Mouse (Mus musculus): ENCODE results near the gene Bdp1. TPM values are rescaled to one million over a fixed set of nuclear protein-coding genes. Genes with fewer than 3 reads are reported as not detected.
A peak's percentile ranks its signal among the peaks of the same experiment; 100 is the strongest.

Bdp1 gene
- 24.9 and 28.5 TPM in 2 replicates for polyA plus RNA-seq (2014; fragmentation: Nextera tagmentation; extraction: Ambion mirVana)

DNA sequence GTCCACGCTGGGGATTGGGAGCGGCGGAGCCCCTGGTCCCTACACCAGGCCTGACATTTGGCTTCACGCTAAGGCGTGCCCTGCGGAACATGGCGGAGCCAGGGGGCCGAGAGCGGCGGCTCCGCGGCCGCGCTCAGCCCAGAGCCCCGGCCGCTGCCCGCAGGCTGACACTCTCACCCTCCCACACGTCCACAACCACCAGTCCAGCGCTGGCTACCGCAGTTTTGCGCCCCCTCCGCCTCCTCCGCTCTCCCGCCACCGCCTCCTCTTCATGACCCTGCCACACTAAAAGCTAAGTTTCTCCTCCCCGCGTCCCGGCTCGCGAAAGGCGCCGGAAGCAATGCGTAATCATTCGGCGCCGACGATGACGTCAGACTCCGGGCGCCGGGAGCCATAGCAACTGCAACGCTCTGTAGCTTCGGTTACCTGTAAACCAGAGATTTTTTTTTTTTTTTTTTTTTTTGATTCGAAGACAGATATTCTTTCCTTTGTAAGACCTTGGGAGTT lies at the start of gene Bdp1:
Gene Bdp1, minus strand, starts transcription at position 323 of the 507 bp plus-strand sequence.
- Histone ChIP-seq H3K36me3 (ENCODE audit: control insufficient read depth, insufficient read depth, low read length) (peaks cover 3% of the 10 kb centered on the region), H3K4me1 (replicated peaks; ENCODE audit: control insufficient read depth, insufficient read depth, low read length) (peaks cover 15% of the 10 kb centered on the region), H3K4me3 (ENCODE audit: low read depth, low read length) (peak within 1 kb of the TSS; percentile 95), H3K4me2 (ENCODE audit: low read length) (peak within 1 kb of the TSS; percentile 91), H3K9ac (ENCODE audit: low read length) (peak within 1 kb of the TSS; percentile 82), H3K27me3 (replicated peaks; ENCODE audit: control insufficient read depth, insufficient read depth, low read length) (no peaks in the 10 kb centered on the region), H3K9me3 (ENCODE audit: control insufficient read depth, low read length) (no peaks in the 10 kb centered on the region), H3K27ac (ENCODE audit: low read depth) (peak within 1 kb of the TSS; percentile 66)
- peak; percentile 73 for ATAC-seq (replicated peaks; ENCODE audit: low FRiP score, low TSS enrichment, low read depth)
- WGBS, result under 1% methylated on average over 40 of the region's 44 CpGs
- DNase-seq (ENCODE audit: low spot score), result peak; percentile 99

DNA sequence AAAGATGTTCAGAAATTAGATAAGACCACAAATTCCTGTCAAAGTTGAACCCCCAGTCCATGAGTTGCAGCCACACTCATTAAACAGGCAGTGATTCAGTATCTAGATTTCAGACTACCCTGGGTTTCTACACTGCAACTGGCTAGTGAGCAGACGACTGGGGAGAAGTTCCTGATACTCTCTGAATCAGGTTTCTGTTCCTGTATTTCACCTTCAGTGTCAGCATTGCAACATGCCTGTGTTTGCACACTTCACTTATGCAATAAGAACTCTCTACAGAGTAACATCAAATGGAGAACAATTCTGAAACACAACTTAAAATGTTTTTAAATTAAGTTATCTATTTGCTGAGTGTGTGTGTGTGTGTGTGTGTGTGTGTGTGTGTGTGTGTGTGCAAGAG lies 48.8 kb upstream of the Bdp1 start:
- ATAC-seq (replicated peaks; ENCODE audit: low FRiP score, low TSS enrichment, low read depth) (no peak), DNase-seq (ENCODE audit: low spot score) (no peak)
- no peaks in the 10 kb centered on the region for H3K4me1 ChIP-seq (replicated peaks; ENCODE audit: control insufficient read depth, insufficient read depth, low read length)
- no peaks in the 10 kb centered on the region for H3K9me3 ChIP-seq (ENCODE audit: control insufficient read depth, low read length)
- no peak overlapping the region for H3K4me2 ChIP-seq (ENCODE audit: low read length)
- WGBS, result 75% methylated on average over 1 of the region's 1 CpGs
- H3K4me3 ChIP-seq (ENCODE audit: low read depth, low read length), result no peak overlapping the region
- no peak overlapping the region for H3K9ac ChIP-seq (ENCODE audit: low read length)
- no peak overlapping the region for H3K27ac ChIP-seq (ENCODE audit: low read depth)
- H3K27me3 ChIP-seq (replicated peaks; ENCODE audit: control insufficient read depth, insufficient read depth, low read length), result no peaks in the 10 kb centered on the region
- no peaks in the 10 kb centered on the region for H3K36me3 ChIP-seq (ENCODE audit: control insufficient read depth, insufficient read depth, low read length)

DNA sequence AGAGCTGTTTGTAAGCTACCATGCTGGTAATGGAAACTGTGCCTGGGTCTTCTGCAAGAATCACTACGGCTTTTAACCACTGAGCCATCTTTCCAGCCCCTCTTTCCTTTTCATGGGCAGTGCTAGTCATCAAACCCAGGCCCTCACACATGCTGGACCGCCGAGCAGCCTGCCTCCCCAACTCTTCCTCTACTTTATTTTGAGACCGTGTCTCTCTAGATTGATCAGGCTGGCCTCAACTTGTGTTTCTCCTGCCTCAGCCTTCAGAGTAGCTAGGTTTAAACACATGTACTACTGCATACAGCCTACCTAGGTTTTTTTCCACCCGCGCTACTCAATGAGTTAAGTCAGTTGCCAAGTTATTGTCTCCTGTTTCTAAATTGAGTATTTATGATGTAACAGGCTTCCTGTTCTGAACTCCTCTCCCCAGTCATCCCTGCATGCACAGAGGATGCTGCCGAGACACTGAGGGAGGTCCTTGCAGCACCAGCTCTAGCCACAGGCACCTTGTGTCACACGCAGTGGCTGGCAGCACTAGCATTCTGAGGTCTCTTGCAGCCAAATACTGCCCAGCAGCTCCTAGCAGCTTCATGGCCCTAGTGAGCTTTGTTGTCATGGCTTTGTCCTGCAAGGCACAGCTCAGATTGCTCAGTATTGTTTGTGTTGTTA lies 37.9 kb upstream of the Bdp1 start:
- Histone ChIP-seq H3K27ac (ENCODE audit: low read depth) (no peak overlapping the region), H3K9me3 (ENCODE audit: control insufficient read depth, low read length) (no peaks in the 10 kb centered on the region), H3K9ac (ENCODE audit: low read length) (no peak overlapping the region), H3K4me2 (ENCODE audit: low read length) (no peak overlapping the region), H3K4me3 (ENCODE audit: low read depth, low read length) (no peak overlapping the region), H3K27me3 (replicated peaks; ENCODE audit: control insufficient read depth, insufficient read depth, low read length) (no peaks in the 10 kb centered on the region), H3K4me1 (replicated peaks; ENCODE audit: control insufficient read depth, insufficient read depth, low read length) (no peaks in the 10 kb centered on the region), H3K36me3 (ENCODE audit: control insufficient read depth, insufficient read depth, low read length) (peaks cover 22% of the 10 kb centered on the region)
- ATAC-seq (replicated peaks; ENCODE audit: low FRiP score, low TSS enrichment, low read depth) (no peak), DNase-seq (ENCODE audit: low spot score) (no peak)
- WGBS, result 84% methylated on average over 8 of the region's 8 CpGs

DNA sequence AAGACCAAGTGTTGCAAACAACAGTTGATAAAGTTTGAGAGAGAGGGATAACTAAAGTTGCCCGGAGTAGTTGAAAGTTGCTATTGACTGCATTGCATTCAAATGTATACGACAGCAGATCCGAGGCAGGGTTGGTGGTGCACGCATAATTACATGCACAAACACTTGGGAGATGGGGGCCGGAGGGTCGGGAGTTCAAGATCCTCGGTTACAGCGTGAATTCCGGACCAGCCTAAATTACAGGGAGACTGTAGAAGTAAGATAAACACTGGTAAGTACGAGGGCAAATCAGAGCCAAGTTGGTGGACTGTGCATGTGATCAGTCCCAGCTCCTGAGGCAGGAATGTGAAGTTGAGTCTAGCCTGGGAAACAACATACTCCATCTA lies 21.4 kb upstream of the Bdp1 start:
- 3% methylated on average over 10 of the region's 10 CpGs for WGBS
- peak overlapping the region; percentile 100 for H3K4me3 ChIP-seq (ENCODE audit: low read depth, low read length)
- H3K4me1 ChIP-seq (replicated peaks; ENCODE audit: control insufficient read depth, insufficient read depth, low read length), result peaks cover 10% of the 10 kb centered on the region
- H3K27ac ChIP-seq (ENCODE audit: low read depth), result no peak overlapping the region; the same call in 1 of the 2 replicates
- ATAC-seq (replicated peaks; ENCODE audit: low FRiP score, low TSS enrichment, low read depth) (no peak), DNase-seq (ENCODE audit: low spot score) (no peak)
- H3K9ac ChIP-seq (ENCODE audit: low read length), result peak overlapping the region; percentile 89
- no peaks in the 10 kb centered on the region for H3K9me3 ChIP-seq (ENCODE audit: control insufficient read depth, low read length)
- H3K36me3 ChIP-seq (ENCODE audit: control insufficient read depth, insufficient read depth, low read length), result peaks cover 30% of the 10 kb centered on the region
- no peaks in the 10 kb centered on the region for H3K27me3 ChIP-seq (replicated peaks; ENCODE audit: control insufficient read depth, insufficient read depth, low read length)
- H3K4me2 ChIP-seq (ENCODE audit: low read length), result peak overlapping the region; percentile 90

DNA sequence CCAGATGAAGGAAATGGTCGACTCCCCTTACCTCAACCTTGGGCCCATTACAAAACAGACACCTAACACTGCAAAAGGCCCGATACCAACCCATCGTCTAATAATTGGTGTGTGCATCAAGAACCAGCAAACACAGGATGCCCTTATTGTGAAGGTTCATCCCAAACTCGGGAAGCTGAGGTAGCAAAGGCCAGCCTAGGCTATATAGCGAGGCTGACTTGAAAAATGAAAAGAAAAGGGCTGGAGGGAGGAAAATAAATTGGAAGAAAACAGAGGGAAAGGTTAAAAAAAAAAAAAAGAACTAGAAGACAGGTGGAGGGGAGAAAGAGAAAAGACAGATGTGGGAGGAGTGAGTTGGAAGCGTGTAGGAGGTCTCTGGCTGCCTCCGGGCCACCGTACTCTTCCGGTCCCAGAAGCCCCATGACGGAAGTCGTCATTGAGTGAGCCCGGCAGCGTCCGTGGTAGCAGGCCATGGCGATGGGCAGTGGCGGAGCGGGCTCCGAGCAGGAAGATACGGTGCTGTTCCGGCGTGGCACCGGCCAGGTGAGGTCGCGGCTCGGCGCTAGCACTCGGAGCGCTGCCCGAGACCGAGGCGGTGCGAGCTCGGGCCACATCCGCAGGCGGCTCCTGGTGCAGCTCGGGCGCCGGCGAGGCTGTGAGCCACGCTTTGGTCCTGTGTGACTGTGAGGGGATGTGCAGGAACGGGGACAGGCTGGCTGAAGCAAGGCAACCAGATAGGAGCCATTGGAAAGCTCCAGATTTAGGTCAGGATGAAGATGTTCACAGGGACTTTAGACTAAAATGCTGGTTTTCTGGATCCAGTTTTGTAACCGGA lies 20.8 kb upstream of the Bdp1 start, which contains the start of gene Smn1:
Gene Smn1, plus strand, starts transcription at position 430 of the 835 bp plus-strand sequence.
- peaks cover 10% of the 10 kb centered on the region for H3K4me1 ChIP-seq (replicated peaks; ENCODE audit: control insufficient read depth, insufficient read depth, low read length)
- peak within 1 kb of the TSS; percentile 100 for H3K4me3 ChIP-seq (ENCODE audit: low read depth, low read length)
- no peaks in the 10 kb centered on the region for H3K27me3 ChIP-seq (replicated peaks; ENCODE audit: control insufficient read depth, insufficient read depth, low read length)
- WGBS, result 5% methylated on average over 42 of the region's 42 CpGs
- H3K27ac ChIP-seq (ENCODE audit: low read depth), result no peak within 1 kb of the TSS; the same call in 1 of the 2 replicates
- peak; percentile 88 for DNase-seq (ENCODE audit: low spot score)
- peak within 1 kb of the TSS; percentile 90 for H3K4me2 ChIP-seq (ENCODE audit: low read length)
- peaks cover 30% of the 10 kb centered on the region for H3K36me3 ChIP-seq (ENCODE audit: control insufficient read depth, insufficient read depth, low read length)
- peak; percentile 97 for ATAC-seq (replicated peaks; ENCODE audit: low FRiP score, low TSS enrichment, low read depth)
- H3K9ac ChIP-seq (ENCODE audit: low read length), result peak within 1 kb of the TSS; percentile 89
- H3K9me3 ChIP-seq (ENCODE audit: control insufficient read depth, low read length), result no peaks in the 10 kb centered on the region

DNA sequence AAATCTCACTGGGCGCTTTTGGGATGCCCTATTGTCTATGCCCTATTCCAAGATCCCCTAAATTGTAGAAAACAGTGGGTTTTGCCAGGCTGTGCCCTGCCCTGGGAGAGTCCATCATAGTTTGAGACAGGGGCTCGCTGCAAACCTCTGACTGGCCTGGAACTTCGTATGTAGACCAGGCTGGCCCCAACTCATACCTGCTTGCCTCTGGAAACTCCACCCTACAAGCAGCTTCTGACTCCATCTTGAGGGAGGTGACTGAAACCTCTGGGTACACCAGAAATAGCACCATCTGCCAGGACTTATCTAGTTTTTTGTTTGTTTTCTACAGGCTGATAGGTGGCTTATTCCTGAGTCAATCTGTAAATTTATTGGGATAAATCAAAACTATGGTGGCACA lies 20.1 kb upstream of the Bdp1 start:
- H3K4me2 ChIP-seq (ENCODE audit: low read length), result peak overlapping the region; percentile 90
- no peak for DNase-seq (ENCODE audit: low spot score)
- H3K9ac ChIP-seq (ENCODE audit: low read length), result no peak overlapping the region
- peaks cover 10% of the 10 kb centered on the region for H3K4me1 ChIP-seq (replicated peaks; ENCODE audit: control insufficient read depth, insufficient read depth, low read length)
- peaks cover 25% of the 10 kb centered on the region for H3K36me3 ChIP-seq (ENCODE audit: control insufficient read depth, insufficient read depth, low read length)
- H3K27me3 ChIP-seq (replicated peaks; ENCODE audit: control insufficient read depth, insufficient read depth, low read length), result no peaks in the 10 kb centered on the region
- 85% methylated on average over 3 of the region's 3 CpGs for WGBS
- H3K9me3 ChIP-seq (ENCODE audit: control insufficient read depth, low read length), result no peaks in the 10 kb centered on the region
- H3K4me3 ChIP-seq (ENCODE audit: low read depth, low read length), result peak overlapping the region; percentile 100
- ATAC-seq (replicated peaks; ENCODE audit: low FRiP score, low TSS enrichment, low read depth), result no peak
- no peak overlapping the region for H3K27ac ChIP-seq (ENCODE audit: low read depth)

DNA sequence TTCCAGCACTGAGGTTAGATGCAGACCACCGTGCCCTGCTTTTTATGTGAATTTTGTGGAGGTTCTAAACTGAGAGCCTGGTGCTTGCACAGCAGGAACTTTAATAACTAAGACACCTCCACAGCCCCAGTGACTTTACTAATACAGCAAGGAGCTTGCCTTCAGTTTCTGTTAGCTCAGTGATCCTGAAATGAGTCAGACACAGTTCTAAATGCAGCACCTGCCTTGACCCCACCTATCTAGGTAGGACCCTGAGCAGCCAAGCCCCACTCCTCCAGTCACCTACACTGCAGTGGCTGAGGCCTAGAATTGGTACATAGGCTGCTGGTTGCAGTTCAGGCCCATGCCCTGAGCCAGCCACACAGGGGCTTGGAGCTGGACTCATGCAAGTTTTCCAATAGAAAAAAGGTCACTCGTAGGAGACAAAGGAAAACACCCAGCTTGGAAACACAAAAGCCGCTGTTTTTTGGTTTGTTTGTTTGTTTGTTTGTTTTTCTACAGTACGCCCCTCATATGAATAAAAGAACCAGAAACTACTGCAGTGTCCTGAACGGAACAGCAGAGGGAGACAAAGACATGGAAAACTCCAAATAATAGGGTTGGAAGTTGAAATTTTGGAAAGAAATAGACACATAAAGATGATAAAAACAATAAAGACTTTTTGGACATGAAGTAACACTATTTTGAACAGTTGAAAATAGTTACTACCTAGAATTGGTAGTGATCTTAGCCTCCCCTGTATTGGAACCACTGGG lies 8.5 kb upstream of the Bdp1 start:
- no peak overlapping the region for H3K4me2 ChIP-seq (ENCODE audit: low read length)
- DNase-seq (ENCODE audit: low spot score) (peak; percentile 50), ATAC-seq (replicated peaks; ENCODE audit: low FRiP score, low TSS enrichment, low read depth) (no peak)
- peaks cover 32% of the 10 kb centered on the region for H3K36me3 ChIP-seq (ENCODE audit: control insufficient read depth, insufficient read depth, low read length)
- H3K27me3 ChIP-seq (replicated peaks; ENCODE audit: control insufficient read depth, insufficient read depth, low read length), result no peaks in the 10 kb centered on the region
- H3K27ac ChIP-seq (ENCODE audit: low read depth), result no peak overlapping the region
- H3K9ac ChIP-seq (ENCODE audit: low read length), result no peak overlapping the region
- WGBS, result 40% methylated on average over 5 of the region's 5 CpGs
- H3K9me3 ChIP-seq (ENCODE audit: control insufficient read depth, low read length), result no peaks in the 10 kb centered on the region
- no peak overlapping the region for H3K4me3 ChIP-seq (ENCODE audit: low read depth, low read length)
- peaks cover 7% of the 10 kb centered on the region; the same call in 1 of the 2 replicates for H3K4me1 ChIP-seq (replicated peaks; ENCODE audit: control insufficient read depth, insufficient read depth, low read length)

Measured in intestine, embryonic 14.5 days (tissue).